Comparison of ENCODE assay signal across 11 mouse cellular contexts in genomic region chr1:35202551-35202950, GRCm38 (mm10).
A peak's percentile ranks its signal among the peaks of the same experiment; 100 is the strongest.
DNase-seq lines count a peak whose midpoint lies in the region; ATAC-seq and TF ChIP-seq lines count a peak whose summit lies in the region.
"Had no signal": no experiment of that assay in that cellular context is flagged by ENCODE, and none has a peak within 500 bp of the region (broad histone marks: within the 10 kb centered on the region; RNA-seq: fewer than 3 reads in every experiment).

No protein-coding gene starts in this region.

- DNase-seq in hindbrain, embryonic 14.5 days (ENCODE audit: low spot score): no peak
- DNase-seq in layer of hippocampus, postnatal 36 days: peak; percentile 73 to 75
- peak; percentile 77 for DNase-seq in right cerebral cortex, postnatal 25 days
- no peak for DNase-seq in liver, postnatal 0 days
- DNase-seq in adrenal gland, postnatal 36 days: no peak
- no peak for DNase-seq in forebrain, embryonic 10.5 days (ENCODE audit: extremely low spot score, low spot score)

- no peak for TF ChIP-seq EP300 in liver, postnatal 0 days (IDR thresholded peaks at IDR 0.05; ENCODE audit: low read depth)

- peak; percentile 48; the same call in 1 of the 2 replicates for ATAC-seq in hindbrain, embryonic 15.5 days (ENCODE audit: low FRiP score, low read depth)
- ATAC-seq in hindbrain, embryonic 14.5 days (ENCODE audit: low FRiP score): no peak
- peak; percentile 96 for ATAC-seq in frontal cortex, adult (ENCODE audit: low TSS enrichment)
- no peak for ATAC-seq in liver, postnatal 0 days
- ATAC-seq: Patski had no signal

- no peaks in the 10 kb centered on the region for H3K27me3 ChIP-seq in hindbrain, embryonic 15.5 days
- no peaks in the 10 kb centered on the region for H3K27me3 ChIP-seq in hindbrain, embryonic 14.5 days (ENCODE audit: control insufficient read depth, insufficient read depth, low read length)
- no peaks in the 10 kb centered on the region for H3K27me3 ChIP-seq in liver, postnatal 0 days (ENCODE audit: insufficient read depth, low read length)
- no peaks in the 10 kb centered on the region for H3K27me3 ChIP-seq in forebrain, embryonic 10.5 days (ENCODE audit: poor library complexity, severe bottlenecking)
- H3K27me3 ChIP-seq: lung, embryonic 15.5 days; Patski had no signal

- H3K36me3 ChIP-seq in hindbrain, embryonic 15.5 days: no peaks in the 10 kb centered on the region
- no peaks in the 10 kb centered on the region for H3K36me3 ChIP-seq in hindbrain, embryonic 14.5 days (replicated peaks; ENCODE audit: control insufficient read depth, insufficient read depth)
- no peaks in the 10 kb centered on the region for H3K36me3 ChIP-seq in liver, postnatal 0 days (replicated peaks; ENCODE audit: insufficient read depth, low read length)
- H3K36me3 ChIP-seq in forebrain, embryonic 10.5 days (replicated peaks): no peaks in the 10 kb centered on the region
- H3K36me3 ChIP-seq: lung, embryonic 15.5 days had no signal

- 63% methylated on average over 4 of the region's 4 CpGs for WGBS in hindbrain, embryonic 15.5 days
- WGBS in hindbrain, embryonic 14.5 days: 68% methylated on average over 4 of the region's 4 CpGs
- WGBS in liver, postnatal 0 days (ENCODE audit: insufficient replicate concordance): 69% methylated on average over 4 of the region's 4 CpGs
- WGBS in forebrain, embryonic 10.5 days: 85% methylated on average over 4 of the region's 4 CpGs

- no peak for TF ChIP-seq CTCF in liver, postnatal 0 days (IDR thresholded peaks at IDR 0.05; ENCODE audit: low read depth)

- H3K9ac ChIP-seq in hindbrain, embryonic 15.5 days: no peak overlapping the region
- no peak overlapping the region for H3K9ac ChIP-seq in hindbrain, embryonic 14.5 days
- no peak overlapping the region for H3K9ac ChIP-seq in liver, postnatal 0 days (replicated peaks)
- H3K9ac ChIP-seq: lung, embryonic 15.5 days had no signal

- peaks cover 9% of the 10 kb centered on the region for H3K4me1 ChIP-seq in hindbrain, embryonic 15.5 days (replicated peaks)
- no peaks in the 10 kb centered on the region; the same call in 1 of the 2 replicates for H3K4me1 ChIP-seq in hindbrain, embryonic 14.5 days (replicated peaks; ENCODE audit: control insufficient read depth, insufficient read depth, low read length)
- no peaks in the 10 kb centered on the region for H3K4me1 ChIP-seq in liver, postnatal 0 days (ENCODE audit: insufficient read depth)
- no peaks in the 10 kb centered on the region for H3K4me1 ChIP-seq in forebrain, embryonic 10.5 days
- H3K4me1 ChIP-seq: lung, embryonic 15.5 days had no signal

- H3K27ac ChIP-seq in hindbrain, embryonic 15.5 days (replicated peaks): peak overlapping the region; percentile 57
- no peak overlapping the region for H3K27ac ChIP-seq in hindbrain, embryonic 14.5 days
- H3K27ac ChIP-seq in liver, postnatal 0 days (ENCODE audit: low read depth): no peak overlapping the region
- H3K27ac ChIP-seq in forebrain, embryonic 10.5 days: no peak overlapping the region
- H3K27ac ChIP-seq: lung, embryonic 15.5 days had no signal

- H3K9me3 ChIP-seq in hindbrain, embryonic 15.5 days: no peaks in the 10 kb centered on the region
- no peaks in the 10 kb centered on the region for H3K9me3 ChIP-seq in hindbrain, embryonic 14.5 days (ENCODE audit: control insufficient read depth, low read length)
- H3K9me3 ChIP-seq in liver, postnatal 0 days (ENCODE audit: low read length): no peaks in the 10 kb centered on the region
- H3K9me3 ChIP-seq in forebrain, embryonic 10.5 days: peaks cover 4% of the 10 kb centered on the region
- H3K9me3 ChIP-seq: lung, embryonic 15.5 days had no signal

- H3K4me2 ChIP-seq in hindbrain, embryonic 15.5 days: no peak overlapping the region
- no peak overlapping the region for H3K4me2 ChIP-seq in hindbrain, embryonic 14.5 days (replicated peaks)
- H3K4me2 ChIP-seq in liver, postnatal 0 days (ENCODE audit: low read depth, low read length): no peak overlapping the region
- H3K4me2 ChIP-seq: lung, embryonic 15.5 days; midbrain, embryonic 11.5 days had no signal

- no peak overlapping the region for H3K4me3 ChIP-seq in hindbrain, embryonic 15.5 days
- H3K4me3 ChIP-seq in hindbrain, embryonic 14.5 days (replicated peaks; ENCODE audit: low read length): no peak overlapping the region
- H3K4me3 ChIP-seq in liver, postnatal 0 days (ENCODE audit: low read depth, low read length): no peak overlapping the region
- no peak overlapping the region for H3K4me3 ChIP-seq in forebrain, embryonic 10.5 days
- H3K4me3 ChIP-seq: lung, embryonic 15.5 days had no signal

Comparison
In these comparisons a context has a peak if more than half of its experiments do, and no peak if none do; other contexts are left out.
1. ATAC-seq: peak in hindbrain, embryonic 15.5 days (single experiment) and frontal cortex, adult (single experiment); none in hindbrain, embryonic 14.5 days (single experiment) and liver, postnatal 0 days (single experiment).
2. DNase-seq: peak in layer of hippocampus, postnatal 36 days (2 of 2) and right cerebral cortex, postnatal 25 days (single experiment); none in hindbrain, embryonic 14.5 days (single experiment), liver, postnatal 0 days (single experiment), adrenal gland, postnatal 36 days (0 of 2) and forebrain, embryonic 10.5 days (single experiment).